Mouse (Mus musculus) midbrain, postnatal 0 days (tissue): ENCODE measurements around the gene Rai1. TPM values are rescaled to one million over a fixed set of nuclear protein-coding genes. Genes with fewer than 3 reads are reported as not detected.

Experiments
- ATAC-seq: fragments of 200-750 bp; cut with Nextera tagmentation; 2 replicates; pipeline ENCODE4 v1.8.0; 2017; ENCODE audit warnings: moderate number of reproducible peaks, mild to moderate bottlenecking, moderate TSS enrichment, moderate library complexity; ENCODE audit not compliant: low FRiP score
- DNase-seq: peaks from one replicate; pipeline ENCODE4 v3.0.0-alpha.2; 2015; ENCODE audit warnings: low spot score
- H3K27ac ChIP-seq: fragments of 300-500 bp; sonication (generic); 2 replicates; pipeline ENCODE4 v1.5.1; 2014; ENCODE audit warnings: low read depth, mild to moderate bottlenecking, low read length, mixed read lengths
- H3K27me3 ChIP-seq: fragments of 300-500 bp; sonication (generic); 2 replicates; pipeline ENCODE4 v1.6.1; 2014; ENCODE audit warnings: low read length, control low read depth, mixed read lengths; ENCODE audit not compliant: insufficient read depth
- H3K36me3 ChIP-seq: fragments of 300-500 bp; sonication (generic); 2 replicates; pipeline ENCODE4 v1.6.1; 2014; ENCODE audit warnings: low read length, control low read depth, mixed read lengths; ENCODE audit not compliant: insufficient read depth
- H3K4me1 ChIP-seq: fragments of 300-500 bp; sonication (generic); 2 replicates; pipeline ENCODE4 v1.6.1; 2014; ENCODE audit warnings: mild to moderate bottlenecking, control low read depth, antibody characterized with exemption, low read length, mixed read lengths; ENCODE audit not compliant: insufficient read depth
- H3K4me2 ChIP-seq: fragments of 300-500 bp; sonication (generic); 2 replicates; pipeline ENCODE4 v1.6.1; 2014; ENCODE audit warnings: low read depth, mild to moderate bottlenecking, low read length, mixed read lengths; ENCODE audit not compliant: poor library complexity, severe bottlenecking
- H3K4me3 ChIP-seq: fragments of 300-500 bp; sonication (generic); 2 replicates; pipeline ENCODE4 v1.5.1; 2014; ENCODE audit warnings: low read depth, mild to moderate bottlenecking, low read length, moderate library complexity
- H3K9ac ChIP-seq: fragments of 300-500 bp; sonication (generic); replicated peaks from 2 replicates; pipeline ENCODE4 v1.6.1; 2014; ENCODE audit warnings: mild to moderate bottlenecking, low read length, moderate library complexity, mixed read lengths; ENCODE audit not compliant: poor library complexity, severe bottlenecking
- H3K9me3 ChIP-seq: fragments of 300-500 bp; sonication (generic); 2 replicates; pipeline ENCODE4 v1.6.1; 2016; ENCODE audit warnings: low read length, control low read depth
- CTCF ChIP-seq: IDR thresholded peaks from 2 replicates; pipeline ENCODE4 v1.5.1; 2016; ENCODE audit warnings: antibody characterized with exemption, mild to moderate bottlenecking
- WGBS: fragments of 180-500 bp; shearing (Covaris S2); extraction: QIAGEN DNeasy Blood & Tissue Kit; methylation state at CpG from one replicate; pipeline ENCODE4 v1.1.7; 2014; 5-methylcytosine and 5-hydroxymethylcytosine counted together
- polyA plus RNA-seq: library from polyadenylated mRNA; unstranded; fragments of >200 nt; fragmentation: Nextera tagmentation; extraction: Ambion mirVana; gene quantifications from 2 replicates; pipeline ENCODE4 v1.2.1, GENCODE M21; 2015
- total RNA-seq: library from RNA; depleted of rRNA; stranded (reverse); fragments of >200 nt; gene quantifications from 2 replicates; pipeline ENCODE4 v1.2.3, GENCODE M21; 2014

Gene Rai1
- total and polyA plus RNA-seq, 2 experiments from 2014 or later, result 22.0 to 66.8 TPM

DNA sequence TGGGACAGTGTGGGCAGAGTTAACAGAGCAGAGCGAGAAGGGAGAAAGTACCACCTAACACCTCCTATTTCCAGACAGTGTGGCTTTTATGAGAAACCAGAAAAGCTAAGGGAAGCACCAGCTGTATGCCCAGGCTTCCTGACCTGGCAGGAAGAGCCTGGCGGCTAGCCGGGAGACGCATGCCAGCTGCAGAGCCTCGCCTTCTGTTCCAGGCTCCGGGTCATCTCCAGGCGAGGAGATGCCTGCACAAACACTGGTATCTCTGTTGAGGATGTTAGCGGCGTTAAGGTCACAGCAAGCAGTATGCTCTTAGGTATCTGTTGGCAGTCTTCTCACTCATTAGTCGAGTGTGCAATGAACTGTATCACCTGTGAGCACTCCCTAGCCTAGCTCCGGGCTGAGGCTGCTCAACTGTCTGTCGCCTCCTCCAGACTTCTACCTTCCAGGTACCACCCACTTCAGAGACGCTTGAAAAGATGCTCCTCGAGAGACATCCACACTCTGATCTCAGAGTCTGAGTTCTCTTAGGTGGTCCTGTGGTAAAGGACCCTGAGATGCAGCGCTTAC, 30.8 kb upstream of the Rai1 start:
- peak; percentile 52 for DNase-seq
- Histone ChIP-seq H3K4me2 (no peak overlapping the region), H3K4me3 (no peak overlapping the region), H3K27ac (no peak overlapping the region), H3K27me3 (no peaks in the 10 kb centered on the region), H3K4me1 (no peaks in the 10 kb centered on the region), H3K36me3 (no peaks in the 10 kb centered on the region), H3K9me3 (no peaks in the 10 kb centered on the region), H3K9ac (no peak overlapping the region)
- 74% methylated on average over 15 of the region's 15 CpGs for WGBS
- ATAC-seq, result no peak
- no peak for TF ChIP-seq CTCF

DNA sequence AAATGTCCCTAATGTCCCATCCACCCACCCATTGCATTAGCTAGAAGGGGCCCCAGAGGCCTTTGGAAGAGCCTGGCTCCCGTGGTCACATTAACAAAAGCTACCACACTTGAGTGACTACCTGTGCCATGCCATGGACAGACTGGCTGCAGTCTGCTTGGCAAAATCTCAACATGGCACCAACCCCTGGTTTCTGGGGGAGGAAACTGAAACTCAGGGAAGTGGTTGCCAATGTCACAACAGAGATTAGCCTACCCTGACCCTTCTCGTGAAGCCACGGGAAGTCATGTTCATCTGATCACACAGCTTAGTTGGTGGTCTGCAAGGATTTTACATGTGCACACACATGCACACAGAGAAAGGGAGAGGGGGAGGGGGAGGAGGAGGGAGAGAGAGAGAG, 28.6 kb upstream of the Rai1 start:
- Histone ChIP-seq H3K9ac (no peak overlapping the region), H3K27ac (no peak overlapping the region), H3K9me3 (no peaks in the 10 kb centered on the region), H3K4me1 (no peaks in the 10 kb centered on the region), H3K4me2 (no peak overlapping the region), H3K36me3 (no peaks in the 10 kb centered on the region), H3K4me3 (no peak overlapping the region), H3K27me3 (no peaks in the 10 kb centered on the region)
- WGBS, result 71% methylated on average over 3 of the region's 3 CpGs
- ATAC-seq (no peak), DNase-seq (no peak)
- no peak for TF ChIP-seq CTCF

DNA sequence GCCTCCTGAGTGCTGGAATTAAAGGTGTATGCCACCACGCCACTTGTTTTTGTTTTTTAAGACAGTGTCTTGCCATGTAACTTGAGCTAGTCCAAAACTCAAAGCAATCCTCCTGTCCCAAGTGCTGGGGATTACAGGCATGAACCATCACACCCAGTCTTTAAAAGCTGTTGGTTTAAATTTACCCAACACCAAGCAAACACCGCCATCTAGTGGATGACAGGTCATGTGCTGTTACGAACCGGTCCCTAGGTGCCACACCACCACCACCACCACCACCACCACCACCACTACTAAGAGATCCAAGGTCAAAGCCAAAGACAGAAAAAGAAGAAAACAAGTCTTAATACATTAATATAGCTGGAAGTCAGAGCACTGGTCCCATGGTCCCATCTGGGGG, 28.0 kb upstream of the Rai1 start:
- no peaks in the 10 kb centered on the region for H3K36me3 ChIP-seq
- peak; percentile 85 for DNase-seq
- H3K9ac ChIP-seq, result no peak overlapping the region
- H3K4me3 ChIP-seq, result no peak overlapping the region
- ATAC-seq, result no peak
- no peak overlapping the region for H3K4me2 ChIP-seq
- no peaks in the 10 kb centered on the region for H3K27me3 ChIP-seq
- no peaks in the 10 kb centered on the region for H3K4me1 ChIP-seq
- H3K9me3 ChIP-seq, result no peaks in the 10 kb centered on the region
- H3K27ac ChIP-seq, result no peak overlapping the region
- 18% methylated on average over 4 of the region's 4 CpGs for WGBS
- peak; percentile 84 for TF ChIP-seq CTCF

DNA sequence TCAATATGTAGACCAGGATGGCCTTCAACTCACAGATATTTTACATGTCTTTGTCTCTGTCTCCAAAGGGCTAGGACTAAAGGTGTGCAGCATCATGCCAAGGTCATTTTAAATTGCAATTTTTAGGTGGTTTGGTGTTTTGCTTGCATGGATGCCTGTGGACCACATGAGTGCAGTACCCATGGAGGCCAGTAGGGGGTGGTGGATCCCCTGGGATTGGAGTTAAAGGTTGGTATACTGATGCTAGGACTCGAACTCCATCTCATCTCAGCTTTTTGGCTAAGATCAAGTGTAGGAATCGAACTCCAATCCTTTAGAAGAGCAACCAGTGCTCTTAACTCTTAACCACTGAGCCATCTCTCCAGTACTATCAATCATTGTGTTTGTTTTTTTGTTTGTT, 20.2 kb upstream of the Rai1 start:
- WGBS, result 36% methylated on average over 2 of the region's 2 CpGs
- Histone ChIP-seq H3K9me3 (no peaks in the 10 kb centered on the region), H3K27me3 (no peaks in the 10 kb centered on the region), H3K4me2 (no peak overlapping the region), H3K36me3 (no peaks in the 10 kb centered on the region), H3K9ac (no peak overlapping the region), H3K27ac (no peak overlapping the region), H3K4me3 (no peak overlapping the region), H3K4me1 (no peaks in the 10 kb centered on the region)
- ATAC-seq, result no peak
- no peak for DNase-seq
- TF ChIP-seq CTCF, result peak; percentile 67

DNA sequence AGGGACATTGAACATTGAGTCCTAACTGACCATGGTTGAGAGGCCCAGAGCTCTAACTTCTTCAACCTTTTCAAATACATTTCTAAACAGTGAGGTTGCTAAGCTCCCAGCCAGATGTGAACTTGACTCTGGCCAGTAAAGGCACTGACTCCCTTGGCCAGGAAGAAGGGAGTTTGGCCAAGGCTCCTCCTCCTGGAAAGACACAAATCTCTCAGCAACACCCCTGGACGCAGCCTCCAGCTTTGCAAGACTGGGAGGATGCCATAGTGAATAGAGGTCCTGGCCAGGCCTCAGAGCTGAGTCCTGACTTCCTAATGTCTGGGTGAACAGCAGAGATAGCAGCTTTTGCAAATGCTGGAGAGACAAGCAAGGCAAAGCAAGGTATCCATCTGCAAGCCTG, 18.1 kb upstream of the Rai1 start:
- H3K27me3 ChIP-seq, result no peaks in the 10 kb centered on the region
- ATAC-seq (no peak), DNase-seq (no peak)
- H3K36me3 ChIP-seq, result no peaks in the 10 kb centered on the region
- no peak for TF ChIP-seq CTCF
- no peaks in the 10 kb centered on the region for H3K4me1 ChIP-seq
- no peak overlapping the region for H3K4me2 ChIP-seq
- H3K9me3 ChIP-seq, result no peaks in the 10 kb centered on the region
- WGBS, result 76% methylated on average over 1 of the region's 1 CpGs
- no peak overlapping the region for H3K9ac ChIP-seq
- H3K27ac ChIP-seq, result no peak overlapping the region
- no peak overlapping the region for H3K4me3 ChIP-seq

DNA sequence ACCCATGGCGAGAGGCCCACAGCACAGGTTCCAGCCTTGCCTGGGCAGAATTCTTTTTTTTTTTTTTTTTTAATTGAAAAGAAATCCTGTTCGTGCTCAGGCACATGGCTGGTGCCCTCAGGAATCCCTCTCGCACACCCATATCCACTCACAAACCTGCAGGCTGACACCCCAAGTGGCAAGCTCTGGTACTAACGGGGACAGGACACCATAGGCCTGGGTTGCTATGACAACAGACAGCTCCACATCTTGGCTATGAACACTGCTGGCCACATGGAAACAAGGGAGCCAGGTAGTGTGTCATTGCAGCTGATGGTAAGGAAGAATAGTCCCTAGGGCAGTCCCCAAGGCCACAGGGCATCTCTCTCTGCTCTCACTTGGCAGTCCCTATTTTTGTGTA, 15.9 kb upstream of the Rai1 start:
- peak overlapping the region; percentile 43; the same call in 1 of the 2 replicates for H3K27ac ChIP-seq
- no peaks in the 10 kb centered on the region for H3K27me3 ChIP-seq
- peak; percentile 75 for TF ChIP-seq CTCF
- H3K9ac ChIP-seq, result no peak overlapping the region
- no peaks in the 10 kb centered on the region for H3K9me3 ChIP-seq
- H3K4me1 ChIP-seq, result peaks cover 14% of the 10 kb centered on the region
- no peak overlapping the region for H3K4me2 ChIP-seq
- H3K36me3 ChIP-seq, result no peaks in the 10 kb centered on the region
- no peak overlapping the region for H3K4me3 ChIP-seq
- ATAC-seq (peak; percentile 87), DNase-seq (peak; percentile 91)
- WGBS, result 24% methylated on average over 4 of the region's 4 CpGs
